Mouse (Mus musculus) C2C12 (cell line): ENCODE results near the gene Ifitm3.

Experiments
- CEBPB ChIP-seq: IDR thresholded peaks from one replicate; pipeline ENCODE4 v1.6.1; 2011; ENCODE audit warnings: low read depth, mild to moderate bottlenecking, control low read depth, moderate library complexity
- CTCF ChIP-seq: IDR thresholded peaks from one replicate; pipeline ENCODE4 v1.5.1; 2011; ENCODE audit not compliant: control insufficient read depth, insufficient read depth, insufficient read length
- FOSL1 ChIP-seq: IDR thresholded peaks from one replicate; pipeline ENCODE4 v1.8.0; 2011; ENCODE audit warnings: mild to moderate bottlenecking, low read length; ENCODE audit not compliant: poor library complexity, insufficient read depth, severe bottlenecking
- MAX ChIP-seq: IDR thresholded peaks from one replicate; pipeline ENCODE4 v1.6.1; 2011; ENCODE audit warnings: mild to moderate bottlenecking, control low read depth
- MYOD1 ChIP-seq: IDR thresholded peaks from one replicate; pipeline ENCODE4 v1.6.1; 2011; ENCODE audit warnings: low read depth; ENCODE audit not compliant: control insufficient read depth, insufficient read length
- MYOG ChIP-seq: IDR thresholded peaks from one replicate; pipeline ENCODE4 v1.6.1; 2011; ENCODE audit not compliant: control insufficient read depth, insufficient read length; ENCODE audit errors: extremely low read depth
- USF1 ChIP-seq: IDR thresholded peaks from one replicate; pipeline ENCODE4 v1.6.1; 2011; ENCODE audit warnings: low read depth, mild to moderate bottlenecking, control low read depth, moderate library complexity

DNA sequence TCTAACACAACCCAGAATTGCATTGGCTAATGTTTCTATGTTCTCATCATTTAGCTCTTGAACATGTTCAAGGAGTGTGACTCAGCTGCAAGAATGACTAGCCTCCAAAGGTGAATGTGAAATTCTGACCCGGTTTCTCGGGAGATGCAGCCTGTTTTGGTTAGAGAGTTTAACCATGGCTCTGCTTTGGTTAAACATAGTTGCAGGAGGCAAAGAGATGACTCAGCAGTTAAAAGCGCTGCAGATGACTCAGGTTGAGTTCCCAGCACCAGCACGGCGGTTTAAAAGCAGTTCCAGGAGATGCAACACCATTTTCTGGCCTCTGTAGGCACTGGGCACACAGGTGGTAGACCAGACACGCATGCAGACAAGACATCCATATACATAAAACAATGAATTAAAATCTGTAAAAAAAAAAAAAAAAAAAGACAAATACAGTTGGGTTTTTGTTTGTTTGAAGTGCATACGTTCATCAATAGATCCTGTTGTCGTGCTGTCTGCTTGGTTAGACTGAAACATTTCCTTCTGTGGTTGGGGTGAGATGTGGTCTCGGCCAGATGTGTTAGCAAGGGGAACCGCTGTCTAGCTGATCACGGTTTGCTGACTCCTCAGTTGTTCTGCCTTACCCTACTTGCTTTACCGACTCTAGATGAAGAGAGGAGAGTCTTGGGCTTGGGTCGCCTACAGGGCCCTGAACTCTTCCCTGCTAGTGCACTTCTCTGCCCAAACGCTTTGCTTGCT is 48.2 kb upstream of the Ifitm3 start:
- TF ChIP-seq USF1 (no peak), CTCF (no peak), MAX (no peak), CEBPB (no peak), MYOD1 (no peak), FOSL1 (no peak), MYOG (no peak)
